Mouse (Mus musculus) testis, adult 2 months (tissue): ENCODE measurements around the gene Kcnq1. TPM values are rescaled to one million over a fixed set of nuclear protein-coding genes. Genes with fewer than 3 reads are reported as not detected.

Experiments used
- H3K27ac ChIP-seq: fragments of 200-500 bp; 2 replicates; pipeline ENCODE4 v1.5.1; 2012; ENCODE audit warnings: low read depth, low read length; ENCODE audit not compliant: control insufficient read depth, insufficient read depth
- H3K27me3 ChIP-seq: fragments of 200-500 bp; 2 replicates; pipeline ENCODE4 v1.6.1; 2012; ENCODE audit warnings: mild to moderate bottlenecking, low read length, moderate library complexity; ENCODE audit not compliant: control insufficient read depth, insufficient read depth
- H3K36me3 ChIP-seq: fragments of 200-500 bp; 2 replicates; pipeline ENCODE4 v1.6.1; 2012; ENCODE audit warnings: mild to moderate bottlenecking, low read length; ENCODE audit not compliant: control insufficient read depth, insufficient read depth
- H3K4me1 ChIP-seq: fragments of 200-500 bp; 2 replicates; pipeline ENCODE4 v1.6.1; 2012; ENCODE audit warnings: low read length; ENCODE audit not compliant: control insufficient read depth, insufficient read depth
- H3K4me3 ChIP-seq: fragments of 200-500 bp; 2 replicates; pipeline ENCODE4 v1.5.1; 2012; ENCODE audit warnings: low read depth, mild to moderate bottlenecking, low read length, moderate library complexity, mixed read lengths; ENCODE audit not compliant: control insufficient read depth
- CTCF ChIP-seq: fragments of 200-500 bp; IDR thresholded peaks from 2 replicates; pipeline ENCODE4 v1.5.1; 2012; ENCODE audit warnings: low read depth, mild to moderate bottlenecking, inconsistent platforms, low read length, moderate library complexity; ENCODE audit not compliant: control insufficient read depth, insufficient read depth, insufficient replicate concordance
- POLR2A ChIP-seq: fragments of 200-500 bp; IDR thresholded peaks from 2 replicates; pipeline ENCODE4 v1.6.1; 2012; ENCODE audit warnings: low read depth, mild to moderate bottlenecking, inconsistent platforms, low read length, moderate library complexity; ENCODE audit not compliant: control insufficient read depth
- polyA plus RNA-seq: library from polyadenylated mRNA; depleted of rRNA; stranded (reverse); fragments of >200 nt; gene quantifications from 2 replicates; pipeline ENCODE4 v1.2.3, GENCODE M21; 2012

Kcnq1 gene
- polyA plus RNA-seq, 1 experiment = 1.6 TPM

DNA sequence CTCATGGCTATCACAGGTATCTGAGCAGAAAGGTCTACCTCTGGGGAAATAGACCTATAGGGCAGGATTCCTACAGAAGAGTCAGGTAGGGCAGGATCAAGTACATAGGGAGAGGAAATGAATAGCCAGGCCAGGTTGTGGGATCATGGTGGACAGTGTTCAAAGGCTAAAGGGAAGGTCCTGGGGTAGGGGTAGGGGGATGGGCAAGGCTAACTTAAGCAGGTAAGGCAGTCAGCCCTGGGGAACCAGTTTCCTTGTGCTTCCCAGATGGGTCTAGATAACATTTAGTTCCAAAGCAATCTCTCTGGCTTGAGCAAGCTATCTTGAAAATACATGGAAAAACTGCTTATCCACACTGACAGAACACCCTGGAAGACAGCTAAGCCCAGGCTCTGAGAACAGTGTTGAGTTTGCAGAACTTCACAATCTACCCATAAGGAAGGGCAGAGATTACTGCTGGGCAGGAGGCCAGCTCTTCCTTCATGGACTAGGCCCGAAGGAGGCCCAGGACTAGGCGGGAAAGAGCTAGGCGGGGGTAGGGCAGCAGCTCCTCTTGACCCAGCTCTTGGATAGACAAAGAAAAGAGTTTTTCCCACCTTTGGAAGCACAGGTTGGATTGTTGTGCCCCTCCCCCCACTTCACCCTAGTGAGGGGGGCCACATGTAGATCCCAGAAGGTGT is 235.3 kb downstream of the Kcnq1 start:
- no peaks in the 10 kb centered on the region for H3K27me3 ChIP-seq
- no peaks in the 10 kb centered on the region for H3K36me3 ChIP-seq
- no peak for TF ChIP-seq CTCF
- H3K4me1 ChIP-seq = no peaks in the 10 kb centered on the region; the same call in 1 of the 2 replicates
- no peak overlapping the region for H3K4me3 ChIP-seq
- no peak overlapping the region for H3K27ac ChIP-seq

DNA sequence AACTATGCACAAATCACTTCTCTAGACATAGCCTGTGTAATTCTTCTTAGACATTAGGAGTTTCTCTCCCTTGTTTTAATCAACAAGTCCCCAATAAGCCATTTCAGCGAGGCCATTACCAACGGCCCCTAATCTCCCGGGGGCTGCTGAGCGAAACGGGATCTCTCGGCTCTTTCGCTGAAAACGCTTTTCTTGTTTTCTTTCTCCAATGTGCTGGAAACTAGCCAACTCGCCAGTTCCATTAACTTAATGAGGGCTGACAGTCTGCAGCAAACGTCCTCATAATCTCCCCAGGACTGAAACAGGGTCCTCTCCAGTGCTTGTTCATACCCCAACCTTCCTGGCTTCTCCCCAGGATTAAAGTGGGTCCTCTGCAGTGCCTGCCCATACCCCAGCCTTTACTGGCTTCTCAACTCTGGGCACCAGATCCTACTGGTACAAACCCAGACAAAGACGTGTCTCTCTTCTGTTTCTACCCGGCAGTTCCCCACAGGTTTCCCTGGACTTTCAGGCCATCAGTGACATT is 237.7 kb downstream of the Kcnq1 start:
- Histone ChIP-seq H3K4me1 (no peaks in the 10 kb centered on the region), H3K36me3 (no peaks in the 10 kb centered on the region), H3K4me3 (no peak overlapping the region), H3K27ac (no peak overlapping the region), H3K27me3 (no peaks in the 10 kb centered on the region)
- TF ChIP-seq POLR2A (no peak), CTCF (no peak)

DNA sequence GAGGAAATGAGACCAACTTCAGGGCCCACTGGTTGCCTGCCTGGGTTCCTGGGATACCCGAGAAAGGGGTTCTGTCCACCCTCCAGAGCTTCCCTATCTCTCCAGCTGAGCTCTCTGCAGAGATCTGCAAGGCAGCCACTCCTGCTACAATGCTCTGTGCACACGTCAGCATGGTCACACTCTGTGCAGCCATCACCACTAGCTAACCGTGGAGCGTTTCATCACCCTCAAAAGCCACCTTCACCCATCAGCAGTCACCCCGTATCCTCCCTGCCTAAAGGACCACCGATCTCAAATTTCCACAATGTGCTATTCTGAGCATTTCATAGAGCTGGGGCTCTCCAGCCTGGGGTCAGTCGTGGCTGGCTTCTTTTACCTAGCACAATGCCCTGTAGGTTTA is 243.1 kb downstream of the Kcnq1 start:
- no peak for TF ChIP-seq POLR2A
- TF ChIP-seq CTCF = no peak

DNA sequence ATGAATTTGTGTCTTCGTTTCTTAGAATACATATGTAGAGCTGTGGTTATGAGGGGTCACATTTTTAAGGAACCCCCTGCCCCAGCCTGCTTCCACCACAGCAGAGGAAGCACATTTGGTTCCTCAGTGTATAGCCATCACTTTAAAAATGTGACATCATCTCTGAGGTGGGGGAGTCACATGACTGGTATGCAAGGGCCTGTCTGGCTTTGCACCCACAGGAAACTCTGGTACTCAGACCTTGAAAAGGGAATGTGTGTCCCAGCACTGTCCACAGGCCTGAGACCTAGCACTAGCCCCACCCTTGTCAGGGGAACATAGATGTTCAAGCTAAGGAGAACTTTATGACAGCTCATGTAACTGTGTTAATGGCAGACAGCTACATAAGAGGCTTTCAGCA is 243.7 kb downstream of the Kcnq1 start:
- H3K4me3 ChIP-seq = no peak overlapping the region
- no peak overlapping the region for H3K27ac ChIP-seq
- H3K36me3 ChIP-seq = no peaks in the 10 kb centered on the region
- TF ChIP-seq POLR2A (no peak), CTCF (no peak)
- H3K4me1 ChIP-seq = no peaks in the 10 kb centered on the region
- H3K27me3 ChIP-seq = no peaks in the 10 kb centered on the region

More for the DNA sequence above, 243.1 kb downstream of the Kcnq1 start:
- Histone ChIP-seq H3K27ac (no peak overlapping the region), H3K4me1 (no peaks in the 10 kb centered on the region), H3K27me3 (no peaks in the 10 kb centered on the region), H3K4me3 (no peak overlapping the region), H3K36me3 (no peaks in the 10 kb centered on the region)

DNA sequence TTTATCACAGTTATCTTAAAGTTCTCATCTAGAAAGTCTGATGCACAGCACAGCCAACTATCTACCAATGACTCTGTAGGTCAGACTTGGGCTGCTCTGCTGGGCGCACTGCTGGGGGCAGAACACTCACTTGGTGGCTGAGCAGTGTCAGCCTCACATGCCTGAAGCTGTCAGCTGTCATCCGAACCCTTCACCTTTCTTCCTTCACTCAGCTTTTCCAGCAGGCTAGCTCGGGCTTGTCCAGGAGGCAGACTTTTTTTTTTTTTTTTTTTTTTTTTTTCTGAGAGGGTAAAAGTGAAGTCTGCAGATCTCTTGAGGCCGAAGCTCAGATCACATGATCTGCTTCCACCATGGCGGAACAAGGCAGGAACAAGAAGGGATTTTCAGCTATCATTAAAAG is 249.7 kb downstream of the Kcnq1 start:
- no peak overlapping the region for H3K27ac ChIP-seq
- no peak for TF ChIP-seq CTCF
- no peaks in the 10 kb centered on the region for H3K4me1 ChIP-seq
- H3K4me3 ChIP-seq = no peak overlapping the region
- H3K36me3 ChIP-seq = no peaks in the 10 kb centered on the region
- no peaks in the 10 kb centered on the region for H3K27me3 ChIP-seq

DNA sequence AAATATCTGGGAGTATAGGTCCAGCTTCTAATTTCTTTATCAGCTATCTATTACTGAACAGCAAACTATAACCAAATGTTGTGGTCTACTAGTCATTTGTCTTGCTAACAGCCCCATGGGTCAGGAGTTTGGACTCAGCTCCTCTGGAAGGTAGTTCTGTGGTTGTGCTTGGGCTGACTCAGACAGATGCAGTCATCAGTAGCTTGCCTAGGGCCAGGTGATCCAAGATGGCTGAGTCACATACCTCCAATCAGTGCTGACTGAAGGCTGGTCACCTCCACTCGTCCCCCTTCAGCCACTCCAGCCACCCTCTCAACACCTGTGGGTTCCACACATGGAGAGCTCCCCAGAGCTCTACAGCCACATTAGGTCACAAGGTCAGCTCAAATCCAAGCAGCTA is 250.9 kb downstream of the Kcnq1 start:
- H3K27ac ChIP-seq = no peak overlapping the region
- H3K36me3 ChIP-seq = no peaks in the 10 kb centered on the region
- no peaks in the 10 kb centered on the region for H3K4me1 ChIP-seq
- no peaks in the 10 kb centered on the region for H3K27me3 ChIP-seq
- TF ChIP-seq CTCF = no peak
- no peak for TF ChIP-seq POLR2A
- no peak overlapping the region for H3K4me3 ChIP-seq

DNA sequence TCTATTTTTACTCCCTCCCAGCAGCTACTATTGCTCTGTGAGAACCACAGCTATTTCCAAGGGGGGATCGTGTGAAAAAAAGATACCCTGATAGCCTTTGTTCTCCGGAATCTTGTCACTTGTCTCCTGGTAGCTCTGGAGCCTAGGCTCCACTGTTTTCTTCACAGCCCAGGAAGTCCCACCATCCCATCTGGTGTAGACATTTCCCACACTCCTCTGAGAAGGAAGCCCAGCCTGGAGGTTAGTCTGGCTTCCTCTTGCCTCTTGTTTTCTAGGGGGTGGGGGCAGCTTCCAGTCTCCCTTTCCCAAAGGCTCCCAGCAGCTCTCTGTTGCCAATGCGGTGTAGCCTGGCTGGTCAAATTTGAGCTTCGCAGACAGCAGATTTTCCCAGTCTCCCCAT is 251.7 kb downstream of the Kcnq1 start:
- Histone ChIP-seq H3K27me3 (no peaks in the 10 kb centered on the region), H3K4me1 (no peaks in the 10 kb centered on the region), H3K27ac (no peak overlapping the region), H3K36me3 (no peaks in the 10 kb centered on the region), H3K4me3 (no peak overlapping the region)
- TF ChIP-seq POLR2A (no peak), CTCF (no peak)
